Mouse (Mus musculus) heart, adult 2 months (tissue): ENCODE measurements around the gene Samd5. TPM values are rescaled to one million over a fixed set of nuclear protein-coding genes. Genes with fewer than 3 reads are reported as not detected.
A peak's percentile ranks its signal among the peaks of the same experiment; 100 is the strongest.

Source experiments
- DNase-seq, 2 experiments: peaks; one replicate each; pipeline ENCODE4 v3.0.0; 2021
- H3K27ac ChIP-seq: fragments of 200-600 bp; 2 replicates; pipeline ENCODE4 v1.8.1; 2022
- H3K27me3 ChIP-seq: fragments of 200-500 bp; 2 replicates; pipeline ENCODE4 v1.6.1; 2012; ENCODE audit warnings: mild to moderate bottlenecking, low read length, inconsistent platforms, mixed read lengths; ENCODE audit not compliant: control insufficient read depth, insufficient read depth
- H3K36me3 ChIP-seq: fragments of 200-500 bp; 2 replicates; pipeline ENCODE4 v1.6.1; 2012; ENCODE audit warnings: low read length, inconsistent platforms; ENCODE audit not compliant: control insufficient read depth, insufficient read depth
- H3K4me1 ChIP-seq: fragments of 200-500 bp; 2 replicates; pipeline ENCODE4 v1.6.1; 2011; ENCODE audit warnings: low read length; ENCODE audit not compliant: control insufficient read depth, insufficient read depth
- H3K4me3 ChIP-seq: fragments of 200-600 bp; 2 replicates; pipeline ENCODE4 v1.8.1; 2022
- H3K79me2 ChIP-seq: fragments of 200-500 bp; replicated peaks from 2 replicates; pipeline ENCODE4 v1.6.1; 2012; ENCODE audit warnings: mild to moderate bottlenecking, inconsistent platforms, low read length, moderate library complexity, mixed read lengths; ENCODE audit not compliant: control insufficient read depth, insufficient read depth
- H3K9ac ChIP-seq: fragments of 200-500 bp; 2 replicates; pipeline ENCODE4 v1.6.1; 2012; ENCODE audit warnings: low read depth, mild to moderate bottlenecking, control low read depth, inconsistent platforms, low read length, mixed read lengths
- CTCF ChIP-seq: fragments of 200-600 bp; IDR thresholded peaks from 2 replicates; pipeline ENCODE4 v1.8.1; 2022; ENCODE audit warnings: antibody characterized with exemption, mild to moderate bottlenecking, moderate library complexity
- EP300 ChIP-seq: fragments of 200-500 bp; IDR thresholded peaks from 2 replicates; pipeline ENCODE4 v1.6.1; 2011; ENCODE audit warnings: low read depth, low read length, control low read depth; ENCODE audit not compliant: insufficient read depth
- POLR2A ChIP-seq: fragments of 200-500 bp; IDR thresholded peaks from 2 replicates; pipeline ENCODE4 v1.6.1; 2011; ENCODE audit warnings: mild to moderate bottlenecking, low read depth, low read length, control low read depth; ENCODE audit not compliant: insufficient read depth
- WGBS: fragments of 180-500 bp; shearing (Covaris S2); methylation state at CpG from one replicate; pipeline ENCODE4 v1.1.7; 2018; 5-methylcytosine and 5-hydroxymethylcytosine counted together
- intact Hi-C: fragments of 180-260 bp; cut with DNase I; formaldehyde crosslinking; loops from one replicate; pipeline ENCODE4 v1.15.1; 2025
- polyA plus RNA-seq: library from polyadenylated mRNA; depleted of rRNA; stranded (reverse); fragments of >200 nt; gene quantifications from 2 replicates; pipeline ENCODE4 v1.2.3, GENCODE M21; 2012
- total RNA-seq, 2 experiments: library from RNA; stranded (reverse); gene quantifications; 2 replicates each; pipeline ENCODE4 v1.2.3; 2021

Gene Samd5
- total and polyA plus RNA-seq, 3 experiments, result 1.2 to 3.8 (median 3.0) TPM

- peak; percentile 35 to 39 for DNase-seq
- H3K4me1 ChIP-seq, result peaks cover 2% of the 10 kb centered on the region; the same call in 1 of the 2 replicates
- no peak overlapping the region; the same call in 1 of the 2 replicates for H3K4me3 ChIP-seq
- 0 out of 2 replicates have a peak, but pooled peaks have one; percentile 25 for TF ChIP-seq EP300
- no peak for TF ChIP-seq POLR2A
- no peak for TF ChIP-seq CTCF
- H3K27me3 ChIP-seq, result no peaks in the 10 kb centered on the region
- no peaks in the 10 kb centered on the region for H3K36me3 ChIP-seq
- H3K9ac ChIP-seq, result no peak overlapping the region; the same call in 1 of the 2 replicates
- no peak overlapping the region for H3K27ac ChIP-seq
- WGBS, result 35% methylated on average over 22 of the region's 22 CpGs
- intact Hi-C loops, result no loop called here
- H3K79me2 ChIP-seq, result no peaks in the 10 kb centered on the region
Observed at GRCm38 (mm10) chr10:9699071-9699761, 24.2 kb upstream of the Samd5 start.

GRCm38 (mm10) chr10:9698141-9698540 is 23.1 kb upstream of the Samd5 start:
- intact Hi-C loops, result no loop called here
- 80% methylated on average over 9 of the region's 9 CpGs for WGBS
- peaks cover 2% of the 10 kb centered on the region; the same call in 1 of the 2 replicates for H3K4me1 ChIP-seq
- no peak overlapping the region for H3K9ac ChIP-seq
- no peaks in the 10 kb centered on the region for H3K79me2 ChIP-seq
- H3K27ac ChIP-seq, result no peak overlapping the region
- no peak overlapping the region for H3K4me3 ChIP-seq
- no peaks in the 10 kb centered on the region for H3K36me3 ChIP-seq
- peak; percentile 10 to 29 for DNase-seq
- TF ChIP-seq CTCF (no peak), POLR2A (no peak), EP300 (no peak)
- no peaks in the 10 kb centered on the region for H3K27me3 ChIP-seq

GRCm38 (mm10) chr10:9696543-9697141 is 21.6 kb upstream of the Samd5 start:
- Histone ChIP-seq H3K4me3 (no peak overlapping the region), H3K9ac (no peak overlapping the region), H3K4me1 (peaks cover 2% of the 10 kb centered on the region; the same call in 1 of the 2 replicates), H3K36me3 (no peaks in the 10 kb centered on the region), H3K27me3 (no peaks in the 10 kb centered on the region), H3K27ac (no peak overlapping the region), H3K79me2 (no peaks in the 10 kb centered on the region)
- WGBS, result 69% methylated on average over 6 of the region's 6 CpGs
- TF ChIP-seq POLR2A (no peak), CTCF (no peak), EP300 (no peak)
- intact Hi-C loops, result no loop called here
- DNase-seq, result no peak

- Histone ChIP-seq H3K4me3 (no peak overlapping the region), H3K27ac (no peak overlapping the region), H3K9ac (no peak overlapping the region), H3K27me3 (no peaks in the 10 kb centered on the region), H3K79me2 (no peaks in the 10 kb centered on the region), H3K4me1 (no peaks in the 10 kb centered on the region), H3K36me3 (no peaks in the 10 kb centered on the region)
- DNase-seq, result no peak
- WGBS, result 53% methylated on average over 16 of the region's 16 CpGs
- no peak for TF ChIP-seq POLR2A
- no peak for TF ChIP-seq CTCF
- no peak for TF ChIP-seq EP300
- intact Hi-C loops, result no loop called here
Observed at GRCm38 (mm10) chr10:9693990-9694699, 19.1 kb upstream of the Samd5 start.

- H3K4me3 ChIP-seq, result no peak overlapping the region
- no peaks in the 10 kb centered on the region; the same call in 1 of the 2 replicates for H3K4me1 ChIP-seq
- H3K27ac ChIP-seq, result no peak overlapping the region
- no peaks in the 10 kb centered on the region; the same call in 1 of the 2 replicates for H3K36me3 ChIP-seq
- DNase-seq, result no peak
- no peak for TF ChIP-seq EP300
- TF ChIP-seq POLR2A, result no peak
- no peaks in the 10 kb centered on the region for H3K79me2 ChIP-seq
- intact Hi-C loops, result no loop called here
- no peaks in the 10 kb centered on the region for H3K27me3 ChIP-seq
- H3K9ac ChIP-seq, result no peak overlapping the region
- WGBS, result 75% methylated on average over 6 of the region's 6 CpGs
Observed at GRCm38 (mm10) chr10:9680928-9681327, 5.9 kb upstream of the Samd5 start.
